Mouse (Mus musculus) heart, postnatal 0 days (tissue): Measurements from ENCODE around the gene Prelid3b.

Experiments
- CTCF ChIP-seq: IDR thresholded peaks from 2 replicates; pipeline ENCODE4 v1.5.1; 2016; ENCODE audit warnings: antibody characterized with exemption, control low read depth, low read depth
- EP300 ChIP-seq: IDR thresholded peaks from 2 replicates; pipeline ENCODE4 v1.6.1; 2016; ENCODE audit warnings: antibody characterized with exemption, low read depth

- TF ChIP-seq CTCF (no peak), EP300 (no peak)
Observed at GRCm38 (mm10) chr2:174415731-174416310, 57.1 kb downstream of the Prelid3b start, which contains the start of gene Nelfcd.
